Mouse (Mus musculus) adipocyte (in vitro differentiated cells): Measurements from ENCODE around the gene D17H6S53E.
A peak's percentile ranks its signal among the peaks of the same experiment; 100 is the strongest.

Source experiments
- DNase-seq: peaks from one replicate; pipeline ENCODE4 v3.0.0-alpha.2; 2016; ENCODE audit warnings: low spot score

D17H6S53E gene

DNA sequence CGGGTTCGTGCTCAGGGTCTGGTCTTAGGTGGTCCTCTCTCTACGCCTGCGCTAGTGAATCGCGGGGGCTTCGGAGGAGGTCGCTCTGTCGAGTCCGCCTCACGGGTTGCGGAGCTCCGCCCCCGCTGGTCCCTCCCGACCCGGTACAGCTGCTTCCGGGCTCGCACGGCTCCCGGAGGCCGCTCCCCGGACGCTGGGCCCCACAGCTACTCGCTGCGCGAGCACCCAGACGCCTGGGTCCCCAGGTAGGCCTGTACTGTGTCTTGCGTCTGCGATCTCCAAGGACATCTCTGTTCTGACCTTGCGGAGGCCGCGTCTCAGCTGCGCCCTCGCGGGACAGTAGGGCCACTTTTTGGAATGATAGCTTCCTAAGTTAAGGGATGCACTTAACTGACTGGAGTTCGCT, at the start of gene D17H6S53E:
D17H6S53E (plus strand) TSS at position 168 of the 406 bp plus-strand sequence.
- DNase-seq, result peak; percentile 62

DNA sequence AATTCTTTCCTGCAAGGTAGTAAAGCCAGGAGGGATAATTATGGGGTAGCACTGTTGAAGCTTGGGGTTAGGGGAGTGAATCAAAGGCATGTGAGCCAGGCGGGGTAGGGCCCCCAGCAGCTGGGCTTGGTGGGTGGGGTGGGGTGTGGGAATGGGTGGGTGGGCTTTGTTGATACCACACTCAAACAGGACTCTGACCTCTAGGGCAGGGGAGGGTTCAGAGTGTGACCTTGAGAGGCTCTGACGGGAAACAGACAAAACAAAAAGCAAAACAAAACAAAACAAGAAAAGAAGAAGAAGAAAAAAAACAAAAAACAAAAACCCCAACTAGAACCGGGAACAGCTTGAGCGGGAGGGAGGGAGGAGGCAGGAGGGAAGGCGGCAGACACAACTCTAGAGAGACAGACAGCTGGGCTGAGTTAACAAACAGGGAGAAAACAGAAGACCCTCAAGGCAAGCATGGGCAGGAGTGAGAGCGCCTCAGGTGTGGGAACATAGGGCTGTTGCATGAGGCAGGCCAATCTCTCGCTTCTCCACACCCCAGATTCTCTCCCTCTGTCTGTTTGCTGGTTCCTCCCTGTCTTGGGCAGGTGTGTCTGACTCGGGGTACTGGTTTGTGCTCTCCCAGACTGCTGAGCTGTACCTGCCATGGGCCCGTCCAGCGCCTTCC, 49.5 kb upstream of the D17H6S53E start, which contains the start of gene Ly6g6e:
Ly6g6e (plus strand) TSS at position 396 of the 670 bp plus-strand sequence.
- no peak for DNase-seq

DNA sequence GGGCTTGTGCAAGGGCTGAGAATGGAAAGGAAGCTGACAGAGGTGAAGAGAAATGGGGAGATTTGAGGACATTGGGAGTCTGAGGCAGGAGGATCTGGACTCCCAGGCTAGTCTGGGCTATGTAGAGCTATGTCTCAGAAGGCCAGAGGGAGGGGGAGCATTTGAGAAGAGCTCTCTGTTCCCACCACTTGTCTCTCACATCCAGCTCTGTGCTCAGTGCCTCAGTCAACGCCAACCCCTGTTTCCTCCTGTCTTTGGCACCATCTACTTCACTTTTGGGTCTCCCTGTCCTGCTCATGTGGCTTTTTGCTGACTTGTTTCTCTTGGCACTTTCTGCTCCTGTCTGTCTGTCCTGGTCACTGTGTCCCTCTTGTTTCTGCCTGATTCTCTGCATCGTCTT, 48.9 kb upstream of the D17H6S53E start:
- no peak for DNase-seq

DNA sequence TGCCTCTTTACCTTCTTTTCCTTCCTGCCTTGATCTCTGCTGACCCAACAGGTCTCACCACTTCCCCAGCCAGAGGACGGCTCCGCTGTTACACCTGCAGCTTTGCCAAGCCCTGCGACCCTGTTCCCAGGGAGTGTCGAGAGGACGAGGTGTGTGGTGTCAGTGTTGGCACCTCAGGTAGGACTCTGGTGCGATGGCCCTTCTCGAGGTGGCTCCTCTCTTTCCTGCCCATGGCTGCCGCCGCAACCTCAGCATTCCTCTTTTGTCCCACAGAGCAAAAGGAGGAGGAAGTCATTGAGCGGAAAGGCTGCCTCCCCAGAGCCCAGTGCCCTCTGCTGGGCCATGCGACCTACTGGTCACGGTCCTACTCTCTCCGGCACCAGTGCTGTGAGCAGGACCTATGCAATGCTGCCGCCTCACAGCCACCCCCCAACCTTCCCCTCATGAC, 48.4 kb upstream of the D17H6S53E start, which contains the start of gene Ly6g6d:
Ly6g6d (minus strand) TSS at position 280 of the 448 bp plus-strand sequence.
- DNase-seq, result no peak

DNA sequence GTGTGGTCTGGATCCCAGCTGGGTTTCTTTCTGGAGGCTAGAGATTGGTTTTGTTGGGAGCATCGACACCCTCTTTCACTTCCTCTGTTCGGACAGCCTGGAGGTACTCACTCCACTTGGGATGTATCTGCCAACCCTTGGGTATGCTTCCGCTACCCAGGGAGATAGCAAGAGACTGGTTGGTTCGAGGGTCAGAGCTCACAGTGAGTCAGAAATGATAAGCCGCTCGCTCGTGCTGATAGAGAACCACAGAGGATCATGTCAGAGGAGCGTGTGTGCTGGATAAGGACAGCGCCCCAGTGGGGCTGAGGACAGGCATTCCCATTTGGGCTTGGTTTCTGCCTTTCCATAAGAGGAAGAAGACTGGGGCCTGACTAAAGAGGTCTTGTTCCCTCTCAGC, 46.4 kb upstream of the D17H6S53E start:
- no peak for DNase-seq

DNA sequence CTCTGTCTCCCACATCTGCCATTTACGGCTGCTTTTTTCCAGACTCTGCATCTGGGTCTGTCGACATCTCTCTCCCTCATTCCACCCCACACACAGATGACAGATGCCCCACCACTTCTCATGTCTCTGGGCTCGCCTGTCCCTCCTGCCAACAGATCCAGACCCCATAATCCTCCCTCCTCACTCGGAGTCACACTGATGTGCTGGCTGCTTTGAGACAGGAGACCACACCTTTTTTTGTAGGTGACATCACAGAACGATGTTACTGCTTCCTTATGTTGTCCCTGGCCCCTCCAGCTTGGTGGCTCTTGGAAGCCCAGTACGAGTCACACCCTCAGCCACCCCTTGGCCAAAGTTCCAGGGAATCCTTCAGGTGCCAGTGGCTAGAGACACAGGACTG, 45.9 kb upstream of the D17H6S53E start:
- DNase-seq, result no peak

DNA sequence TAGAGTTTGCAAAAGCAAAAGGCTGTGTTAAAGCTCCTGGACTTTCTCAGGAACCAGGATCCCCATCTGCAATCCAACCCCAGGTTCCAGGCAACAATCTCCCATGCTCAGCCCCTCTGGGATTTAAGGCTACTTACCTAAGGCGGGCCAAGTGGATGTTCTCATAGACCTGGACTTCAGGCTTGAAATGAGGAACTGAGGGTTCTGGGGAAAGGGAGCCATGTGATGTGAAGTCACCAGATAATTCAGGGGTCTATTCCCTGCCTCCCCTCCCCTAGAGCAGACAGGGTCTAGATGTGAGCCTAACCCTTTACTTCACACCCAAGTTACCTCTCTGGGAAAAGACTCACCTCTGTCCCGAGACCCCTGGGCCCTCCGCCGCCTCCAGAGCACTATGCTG, 45.5 kb upstream of the D17H6S53E start:
- DNase-seq, result no peak

DNA sequence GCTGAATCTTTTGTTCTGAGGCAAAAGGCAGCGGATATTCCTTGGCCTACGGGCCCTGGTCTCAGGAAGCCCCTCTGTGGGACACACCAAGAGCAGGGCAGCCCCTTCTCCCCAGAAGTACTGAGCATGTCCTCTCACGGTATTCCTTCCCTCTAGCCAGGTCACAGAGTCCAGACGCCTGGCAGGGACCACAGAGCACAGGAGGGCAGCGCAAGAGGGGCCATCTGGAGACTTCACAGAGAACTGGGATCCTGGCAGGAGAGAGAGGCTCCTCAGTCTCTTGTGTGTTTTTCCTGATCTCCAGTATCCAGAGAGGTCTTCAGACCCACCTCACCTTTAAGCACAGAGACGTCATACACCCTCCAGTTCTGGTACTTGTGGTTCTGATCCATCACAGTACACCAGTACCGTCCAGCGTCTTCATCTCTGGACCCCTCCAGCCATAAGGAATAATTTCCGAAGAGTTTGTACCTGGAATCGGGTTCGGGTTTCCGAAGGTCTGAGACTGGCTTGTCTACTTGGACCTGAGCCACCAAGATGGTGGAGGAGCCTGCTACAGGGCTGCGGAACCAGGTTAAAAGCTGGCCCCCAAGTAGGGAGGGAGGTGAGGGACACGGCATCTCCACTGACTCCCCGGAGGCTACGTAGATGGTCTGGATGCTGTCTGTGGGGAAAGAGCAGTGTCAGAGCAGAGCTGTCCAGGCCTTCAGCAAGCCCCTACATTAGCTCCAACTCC, 43.2 kb upstream of the D17H6S53E start:
- DNase-seq, result no peak

DNA sequence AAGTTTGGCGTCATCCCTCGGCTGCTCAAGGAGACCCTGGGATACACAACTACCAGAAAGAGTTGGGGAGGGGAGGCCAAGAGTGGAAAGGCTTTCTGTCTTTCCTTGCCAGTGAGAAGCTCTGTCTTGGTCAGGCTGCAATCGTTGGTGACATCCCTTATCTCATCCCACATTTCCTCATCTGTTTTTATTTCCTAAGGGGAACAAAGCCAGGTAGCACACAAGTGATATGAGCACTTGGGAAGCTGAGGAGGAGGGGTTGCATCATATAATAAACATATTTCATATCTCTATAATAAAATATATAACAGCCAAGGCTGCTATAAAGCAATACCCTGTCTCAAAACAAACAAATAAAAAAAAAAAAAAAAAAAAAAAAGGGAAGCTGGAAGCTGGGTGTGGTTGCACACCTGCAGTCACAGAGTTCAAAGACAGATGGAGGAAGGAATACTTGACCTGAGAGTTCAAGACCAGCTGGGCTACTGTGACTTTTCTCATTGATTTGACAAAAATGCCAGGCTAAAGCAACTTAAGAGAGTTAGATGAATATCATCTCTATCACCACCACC, 42.2 kb upstream of the D17H6S53E start:
- no peak for DNase-seq

DNA sequence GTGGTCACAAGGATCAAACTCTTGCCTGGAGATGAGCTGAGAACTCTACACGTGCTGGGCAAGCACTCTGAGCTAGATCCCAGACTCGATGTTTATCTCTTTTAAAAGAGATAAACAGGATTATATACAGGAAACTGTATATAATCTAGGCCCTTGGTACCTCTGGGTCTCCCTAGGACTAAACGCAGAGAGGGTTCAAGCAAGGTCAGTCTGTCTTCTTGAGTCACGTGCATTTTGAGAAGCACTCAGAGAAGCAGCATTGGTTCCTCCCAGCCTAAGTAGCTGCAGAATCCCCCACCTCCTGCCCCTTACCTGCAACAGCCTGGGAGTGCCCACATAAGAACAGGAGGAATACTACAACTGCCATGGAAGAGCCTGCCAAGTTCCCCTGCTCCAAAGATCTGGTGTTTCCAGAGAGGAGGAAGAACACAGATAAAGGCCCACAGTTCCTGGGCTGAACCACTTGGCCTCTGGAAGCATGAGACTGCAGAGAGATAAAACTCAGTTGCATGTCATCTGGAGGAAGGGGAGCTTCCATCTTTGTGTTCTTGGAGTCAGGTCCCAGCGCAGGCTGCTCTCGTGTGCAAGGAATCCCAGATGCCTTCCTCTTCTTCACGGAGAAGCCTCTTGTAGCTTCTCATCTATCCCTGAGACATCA, 40.8 kb upstream of the D17H6S53E start, which contains the start of gene Ly6g6f:
Ly6g6f (minus strand) TSS at position 403 of the 658 bp plus-strand sequence.
- no peak for DNase-seq

DNA sequence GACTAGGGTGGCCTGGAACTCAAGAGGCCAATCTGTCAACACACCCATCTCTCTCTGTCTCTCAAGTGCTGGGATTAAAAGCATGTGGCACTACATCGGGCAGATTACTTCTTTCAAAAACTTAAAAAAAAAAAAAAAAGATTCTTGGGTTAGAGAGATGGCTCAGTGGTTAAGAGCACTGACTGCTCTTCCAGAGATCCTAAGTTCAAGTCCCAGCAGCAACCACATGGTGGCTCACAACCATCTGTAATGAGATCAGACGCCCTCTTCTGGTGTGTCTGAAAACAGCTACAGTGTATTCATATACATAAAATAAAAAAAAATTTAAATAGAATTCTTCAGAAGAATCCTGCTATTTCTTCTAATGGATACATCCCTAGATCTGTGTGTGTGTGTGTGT, 38.0 kb upstream of the D17H6S53E start:
- peak; percentile 35 for DNase-seq

DNA sequence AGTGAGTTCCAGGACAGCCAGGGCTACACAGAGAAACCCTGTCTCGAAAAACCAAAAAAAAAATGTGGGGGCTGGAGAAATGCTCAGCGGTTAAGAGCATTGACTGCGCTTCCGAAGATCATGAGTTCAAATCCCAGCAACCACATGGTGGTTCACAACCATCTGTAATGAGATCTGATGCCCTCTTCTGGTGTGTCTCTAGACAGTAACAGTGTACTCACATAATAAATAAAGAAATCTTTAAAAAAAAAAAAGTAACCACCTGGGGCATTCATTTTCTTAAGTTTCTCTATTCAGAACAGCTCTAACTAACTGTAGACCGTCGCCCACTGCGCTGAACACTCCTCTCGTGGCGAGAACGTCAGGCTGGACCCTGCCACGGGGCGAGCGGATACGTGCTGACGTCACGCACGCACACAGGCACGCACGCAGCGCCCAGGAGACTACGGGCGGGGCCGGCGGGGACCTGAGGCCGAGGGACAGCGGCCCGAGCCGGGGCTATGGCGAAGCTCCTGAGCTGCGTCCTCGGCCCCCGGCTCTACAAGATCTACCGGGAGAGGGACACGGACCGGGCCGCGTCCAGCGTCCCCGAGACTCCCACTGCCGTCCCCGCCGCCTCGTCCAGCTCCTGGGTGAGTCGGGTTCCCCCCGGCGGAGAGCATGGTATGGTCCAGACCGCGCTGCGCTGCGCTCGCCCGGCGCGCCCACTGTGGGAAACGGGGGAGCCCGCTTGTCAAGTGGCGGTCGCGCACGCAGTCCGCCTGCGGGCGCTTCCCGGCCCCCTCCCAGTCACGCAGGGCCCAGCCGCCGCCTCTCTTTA, 37.1 kb upstream of the D17H6S53E start, which contains the start of gene Abhd16a:
Abhd16a (plus strand) TSS at position 439 of the 820 bp plus-strand sequence.
- DNase-seq, result peak; percentile 93

DNA sequence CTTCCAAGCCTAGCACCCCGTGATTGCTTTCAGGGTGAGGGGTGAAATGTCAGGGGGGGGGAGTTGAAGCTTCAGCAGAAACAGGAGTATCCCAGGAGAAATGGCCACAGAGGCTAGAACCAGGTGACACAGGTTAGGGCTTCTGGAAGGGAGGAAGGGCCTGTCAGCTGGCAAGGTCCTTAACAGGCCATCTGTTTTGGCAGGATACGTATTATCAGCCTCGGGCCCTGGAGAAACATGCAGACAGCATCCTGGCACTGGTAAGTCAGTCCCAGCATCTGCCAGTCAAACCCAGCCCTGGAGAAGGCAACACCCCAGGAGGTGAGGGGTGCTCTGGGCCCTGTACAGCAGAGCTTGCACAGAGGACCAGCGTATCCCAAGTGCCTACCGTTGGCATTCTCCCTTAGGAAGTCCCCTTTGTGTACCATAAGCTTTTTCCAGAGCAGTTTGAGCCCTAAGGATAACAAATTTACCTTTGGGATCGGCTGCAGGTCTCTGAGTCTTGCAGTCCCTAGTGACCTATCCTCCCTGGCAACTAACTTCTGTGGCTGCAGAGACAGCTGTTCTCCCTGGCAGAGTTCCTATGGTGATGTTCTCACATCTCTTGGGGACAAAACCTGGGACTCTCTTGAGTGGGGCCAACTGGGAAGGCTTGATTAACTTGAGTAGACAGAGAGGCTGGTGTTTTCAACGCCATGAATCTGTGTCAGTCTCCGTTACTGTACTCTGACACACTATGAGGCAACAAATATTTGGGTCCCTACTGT, 35.8 kb upstream of the D17H6S53E start:
- DNase-seq, result peak; percentile 80

DNA sequence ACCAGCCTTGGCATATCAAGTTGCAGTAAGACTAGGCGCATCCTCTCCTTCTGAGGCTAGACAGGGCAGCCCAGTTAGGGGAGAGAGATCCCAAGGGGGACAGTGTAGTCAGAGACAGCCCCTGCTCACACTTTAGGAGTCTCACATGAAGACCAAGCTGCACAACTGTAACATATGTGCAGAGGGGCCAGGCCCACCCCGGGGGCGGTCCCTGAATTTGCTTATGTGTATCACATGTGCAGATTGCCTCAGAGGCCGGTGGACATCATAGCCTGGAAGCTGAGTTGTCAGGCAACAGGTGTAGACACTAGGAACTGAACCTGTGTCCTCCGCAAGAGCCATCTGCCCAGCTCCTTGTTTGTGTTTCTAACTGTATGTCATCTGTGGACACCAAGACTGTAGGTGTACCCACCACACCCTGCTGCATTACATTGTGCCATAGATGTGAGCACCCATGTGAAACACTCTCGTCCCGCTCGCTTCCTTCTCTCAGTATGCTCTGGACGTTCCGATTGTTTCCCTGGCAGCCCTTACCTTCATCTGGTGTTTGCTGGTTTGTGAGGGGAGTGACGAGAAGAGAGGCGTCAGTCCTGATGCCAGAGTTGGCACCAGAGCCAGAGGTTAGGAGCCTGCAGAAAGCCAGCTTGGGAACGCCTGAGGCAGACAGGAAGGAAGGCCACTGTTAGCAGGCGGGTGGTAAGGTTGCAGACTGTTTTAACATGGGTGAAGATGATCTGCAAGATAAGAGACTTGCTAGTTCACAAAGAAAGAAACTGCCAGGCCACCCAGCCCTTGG, 33.6 kb upstream of the D17H6S53E start:
- no peak for DNase-seq

DNA sequence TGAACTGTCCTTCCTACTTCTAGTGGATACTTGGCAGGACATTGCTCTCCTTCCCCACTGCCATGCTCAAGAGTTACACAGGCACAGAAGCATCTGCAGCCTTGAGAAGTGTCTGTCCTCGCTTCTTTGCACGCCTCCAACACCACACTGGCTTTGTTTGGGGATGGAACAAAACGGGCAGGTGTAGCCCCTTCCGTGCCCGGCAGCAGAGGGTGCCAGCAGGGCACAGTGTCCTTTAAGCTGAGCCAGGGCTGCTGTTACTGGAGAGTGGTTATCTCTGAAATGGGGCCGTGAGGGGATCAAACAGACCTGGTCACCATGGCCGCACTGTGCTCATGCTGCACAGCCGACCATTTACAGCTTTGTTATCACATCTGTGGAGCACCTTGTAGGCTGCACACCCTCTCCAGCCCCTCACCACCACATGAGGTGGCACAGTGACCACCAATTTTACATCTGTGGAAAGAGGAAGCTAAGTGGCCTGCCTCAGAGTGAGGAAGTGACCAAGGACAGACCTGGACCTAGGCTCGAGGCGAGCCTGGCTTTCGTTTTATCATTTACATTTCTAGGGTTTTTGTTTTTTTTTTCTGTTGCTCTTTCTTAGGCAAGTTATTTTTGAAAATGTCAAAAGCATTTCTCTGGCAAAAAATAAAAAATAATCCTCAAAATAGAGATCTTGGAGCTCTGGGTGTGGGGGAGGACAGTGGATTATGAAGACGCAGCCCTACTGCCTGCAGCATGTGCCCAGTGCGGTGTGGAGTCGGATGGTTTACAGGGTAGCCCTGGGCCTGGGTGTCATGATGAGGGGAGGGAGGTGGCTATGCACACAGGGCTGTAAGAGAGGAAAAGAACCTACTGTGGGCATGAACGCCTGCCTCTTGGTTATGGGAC, 31.5 kb upstream of the D17H6S53E start:
- DNase-seq, result no peak

DNA sequence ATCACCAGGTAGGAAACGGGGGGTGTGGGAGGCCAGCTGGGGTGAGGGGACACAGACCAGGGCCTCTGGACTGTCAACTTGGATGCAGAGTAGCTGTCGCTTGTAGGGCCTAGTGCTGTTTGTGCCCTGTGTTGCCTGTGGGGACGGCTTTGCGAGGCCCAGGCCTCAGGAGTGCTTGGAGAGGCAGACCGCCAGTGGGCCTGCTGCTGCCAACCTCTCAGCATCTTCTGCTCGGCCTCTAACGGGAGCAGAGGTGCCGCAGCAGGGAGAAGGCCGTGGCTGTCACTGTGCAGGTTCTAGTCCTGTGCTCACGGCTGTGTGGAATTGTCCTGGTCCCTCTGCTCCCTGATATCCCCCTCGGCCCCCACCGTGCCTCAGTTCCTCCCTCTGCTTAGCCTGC, 29.6 kb upstream of the D17H6S53E start:
- DNase-seq, result no peak

DNA sequence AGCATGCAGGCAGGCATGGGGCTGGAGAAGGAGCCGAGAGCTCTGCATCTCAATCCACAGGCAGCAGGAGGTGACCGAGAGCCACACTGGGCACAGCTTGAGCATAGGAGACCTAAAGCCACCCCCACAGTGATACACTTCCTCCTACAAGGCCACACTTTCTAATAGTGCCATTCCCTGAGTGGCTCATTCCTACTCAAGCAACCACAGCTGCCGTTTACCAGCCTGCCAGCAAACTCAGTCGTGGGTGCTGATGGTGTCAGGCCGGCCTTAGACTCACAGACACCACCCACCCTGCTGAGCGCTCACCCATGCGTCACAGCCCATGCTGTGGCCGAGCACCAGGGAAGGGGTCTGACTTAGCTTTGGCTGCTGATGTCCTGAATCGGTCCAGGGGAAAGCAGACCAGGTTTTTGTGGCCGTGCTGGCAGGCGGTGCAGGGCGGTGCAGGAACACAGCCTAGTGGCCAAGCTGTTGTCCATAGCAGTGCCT, 29.0 kb upstream of the D17H6S53E start:
- no peak for DNase-seq

DNA sequence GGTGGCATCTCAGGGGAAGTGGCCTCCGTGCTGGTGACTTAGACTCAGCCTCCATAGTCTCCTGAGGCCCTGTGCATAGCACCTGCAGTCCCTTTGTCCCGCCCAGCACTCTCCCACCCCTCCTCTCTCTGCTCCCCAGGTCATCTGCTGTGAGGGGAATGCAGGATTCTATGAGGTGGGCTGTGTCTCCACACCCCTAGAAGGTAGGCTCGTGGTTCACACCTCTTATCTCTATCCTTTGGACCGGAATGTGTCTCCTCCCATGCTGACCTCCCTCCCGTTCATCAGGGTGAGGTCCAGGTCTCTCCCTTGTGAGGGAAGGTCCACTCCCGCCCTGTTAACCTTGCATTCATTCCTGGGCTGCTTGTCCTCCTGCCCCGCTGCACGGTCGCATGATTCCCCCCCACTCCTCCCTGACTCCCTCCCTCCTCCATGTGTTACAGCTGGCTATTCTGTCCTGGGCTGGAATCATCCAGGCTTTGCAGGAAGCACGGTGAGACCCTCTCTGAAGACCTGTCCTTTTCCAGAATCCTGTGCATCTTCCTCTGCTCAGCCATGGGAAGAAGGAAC, 25.9 kb upstream of the D17H6S53E start:
- no peak for DNase-seq
